26 mouse cellular contexts compared by ENCODE assay signal in genomic region chr4:21882806-21883205, GRCm38 (mm10). TPM values are rescaled to one million over a fixed set of nuclear protein-coding genes. Genes with fewer than 3 reads are reported as not detected.
"Had no signal": no experiment of that assay in that cellular context is flagged by ENCODE, and none has a peak within 500 bp of the region (broad histone marks: within the 10 kb centered on the region; RNA-seq: fewer than 3 reads in every experiment).

No protein-coding gene starts in this region.

- H3K4me2 ChIP-seq: heart, embryonic 11.5 days; heart, embryonic 13.5 days; heart, embryonic 15.5 days; hindbrain, embryonic 12.5 days; hindbrain, embryonic 14.5 days; intestine, embryonic 15.5 days; limb, embryonic 12.5 days had no signal

- H3K9me3 ChIP-seq: heart, embryonic 13.5 days; heart, embryonic 15.5 days; hindbrain, embryonic 10.5 days; hindbrain, embryonic 12.5 days; intestine, embryonic 15.5 days; limb, embryonic 10.5 days; limb, embryonic 12.5 days had no signal

- ATAC-seq: hindbrain, embryonic 16.5 days; inflammation-experienced regulatory T-cells, adult 6 months; intestine, embryonic 15.5 days; intestine, postnatal 0 days had no signal

- H3K9ac ChIP-seq: heart, embryonic 13.5 days; heart, embryonic 15.5 days; hindbrain, embryonic 12.5 days; hindbrain, embryonic 14.5 days; intestine, embryonic 15.5 days; limb, embryonic 12.5 days had no signal

- H3K27ac ChIP-seq: heart, adult 2 months; heart, embryonic 13.5 days; heart, embryonic 15.5 days; hindbrain, embryonic 10.5 days; hindbrain, embryonic 12.5 days; hindbrain, embryonic 14.5 days; intestine, embryonic 15.5 days; layer of hippocampus, adult 2 months; left cerebral cortex, adult 2 months; limb, embryonic 10.5 days; limb, embryonic 12.5 days had no signal

- H3K4me3 ChIP-seq: heart, adult 2 months; heart, embryonic 13.5 days; heart, embryonic 15.5 days; hindbrain, embryonic 10.5 days; hindbrain, embryonic 12.5 days; intestine, embryonic 15.5 days; layer of hippocampus, adult 2 months; left cerebral cortex, adult 2 months; limb, embryonic 10.5 days; limb, embryonic 12.5 days had no signal

- H3K27me3 ChIP-seq: heart, embryonic 13.5 days; heart, embryonic 15.5 days; hindbrain, embryonic 12.5 days; intestine, embryonic 15.5 days; limb, embryonic 12.5 days had no signal

- DNase-seq: gastrocnemius, postnatal 10 days; gastrocnemius, postnatal 25 days; heart, adult 2 months; heart, postnatal 14 days; heart, postnatal 4 days; kidney, adult 18-20 months; kidney, adult 8-10 months; kidney, postnatal 10 days; kidney, postnatal 25 days; kidney, postnatal 4 days had no signal

- H3K36me3 ChIP-seq: heart, embryonic 13.5 days; heart, embryonic 15.5 days; hindbrain, embryonic 10.5 days; hindbrain, embryonic 12.5 days; intestine, embryonic 15.5 days had no signal

- H3K4me1 ChIP-seq: heart, embryonic 15.5 days; hindbrain, embryonic 12.5 days; intestine, embryonic 15.5 days; limb, embryonic 10.5 days; limb, embryonic 12.5 days had no signal

RNA-seq across cellular contexts. Expression of gene Faxc, which starts 48.3 kb away (rescaled TPM):
- total RNA-seq: granulocyte monocyte progenitor cell, adult 5-6 weeks had no signal
- polyA plus RNA-seq: liver, adult 2 months had no signal
